Mouse (Mus musculus): ENCODE measurements around the gene Prmt1.

Gene Prmt1

DNA sequence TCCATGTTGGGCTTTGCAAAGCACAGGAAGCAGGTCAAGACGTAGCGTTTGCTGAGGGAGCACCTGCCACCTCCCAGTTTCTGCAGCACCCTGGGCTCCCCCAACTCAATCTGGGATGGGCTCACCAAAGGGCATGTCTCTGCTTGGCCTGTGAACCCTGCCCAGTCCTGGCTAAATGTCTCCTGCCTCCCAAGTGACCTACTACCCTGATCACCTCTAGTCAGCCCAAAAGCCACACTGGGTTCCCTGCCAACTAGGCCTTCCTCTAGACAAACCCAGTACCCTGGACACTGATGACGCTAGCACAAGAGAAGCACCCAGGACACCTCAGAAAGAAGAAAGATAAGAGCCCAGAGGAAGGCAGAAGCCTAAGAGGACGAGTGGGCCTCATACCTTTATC is 26.5 kb upstream of the Prmt1 start:
- no peak for DNase-seq (ENCODE audit: inconsistent ontology term)

GRCm38 (mm10) chr7:45012011-45012410 is 25.6 kb upstream of the Prmt1 start:
- DNase-seq (ENCODE audit: inconsistent ontology term), result no peak

DNA sequence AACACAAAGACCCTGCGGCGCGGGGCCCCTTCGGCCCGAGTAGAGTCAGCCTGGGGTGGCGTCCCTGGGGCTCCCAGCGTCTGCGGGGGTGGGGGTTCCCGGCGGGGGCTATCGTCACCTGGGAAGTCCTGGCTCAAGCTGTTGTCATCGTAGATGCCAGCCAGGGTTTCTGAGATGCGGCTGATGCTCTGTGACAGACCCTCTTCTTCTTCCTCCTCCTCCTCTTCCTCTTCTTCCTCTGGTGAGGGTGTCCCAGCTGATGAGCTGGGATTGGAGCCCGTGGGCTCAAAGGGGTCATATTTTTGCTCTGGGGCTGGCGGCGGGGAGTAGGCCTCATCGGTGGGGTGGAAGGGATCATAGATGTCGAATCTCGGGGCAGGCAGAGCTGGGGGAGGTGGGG is 22.0 kb upstream of the Prmt1 start:
- no peak for DNase-seq (ENCODE audit: inconsistent ontology term)

GRCm38 (mm10) chr7:45007846-45008245 is 21.5 kb upstream of the Prmt1 start:
- no peak for DNase-seq (ENCODE audit: inconsistent ontology term)

DNA sequence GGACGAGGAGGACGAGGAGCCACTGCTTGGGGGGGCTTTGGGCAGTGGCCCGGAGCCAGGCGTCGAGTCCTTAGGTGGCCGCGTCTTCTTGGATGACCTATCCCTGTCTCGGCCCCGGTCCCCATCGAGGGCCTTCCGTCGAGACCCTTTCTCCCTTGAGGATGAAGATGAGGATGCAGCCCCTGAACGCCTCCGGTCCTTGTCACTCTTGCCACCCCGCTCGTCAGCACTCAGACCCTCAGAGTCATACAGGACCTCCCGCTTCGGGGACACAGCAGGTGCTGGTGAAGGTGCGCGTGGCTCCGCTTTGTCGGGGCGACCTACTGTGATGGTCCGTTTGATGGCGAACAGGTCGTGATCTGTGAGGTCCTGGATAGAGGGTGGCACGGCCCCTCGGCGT is 20.8 kb upstream of the Prmt1 start:
- DNase-seq (ENCODE audit: inconsistent ontology term), result no peak

DNA sequence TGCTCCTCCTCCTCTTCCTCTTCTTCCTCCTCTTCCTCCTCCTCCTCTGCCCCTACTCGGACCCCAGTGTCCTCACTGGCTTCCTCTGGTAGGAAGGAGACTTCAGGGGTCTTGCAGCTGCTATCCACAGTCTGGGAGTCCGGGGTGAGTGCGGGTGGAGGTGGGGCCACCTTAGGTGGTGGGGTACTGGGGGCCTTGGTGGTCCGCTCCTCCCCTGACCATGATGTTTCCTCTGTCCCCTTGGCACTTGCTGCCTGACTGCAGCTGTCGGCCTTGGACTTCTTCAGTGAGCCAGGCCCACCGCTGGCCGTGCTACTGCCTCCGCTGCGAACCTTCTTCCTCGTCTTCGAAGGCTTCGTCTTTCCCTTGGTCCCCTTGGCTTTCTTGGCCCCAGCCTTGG is 20.1 kb upstream of the Prmt1 start:
- DNase-seq (ENCODE audit: inconsistent ontology term), result no peak

DNA sequence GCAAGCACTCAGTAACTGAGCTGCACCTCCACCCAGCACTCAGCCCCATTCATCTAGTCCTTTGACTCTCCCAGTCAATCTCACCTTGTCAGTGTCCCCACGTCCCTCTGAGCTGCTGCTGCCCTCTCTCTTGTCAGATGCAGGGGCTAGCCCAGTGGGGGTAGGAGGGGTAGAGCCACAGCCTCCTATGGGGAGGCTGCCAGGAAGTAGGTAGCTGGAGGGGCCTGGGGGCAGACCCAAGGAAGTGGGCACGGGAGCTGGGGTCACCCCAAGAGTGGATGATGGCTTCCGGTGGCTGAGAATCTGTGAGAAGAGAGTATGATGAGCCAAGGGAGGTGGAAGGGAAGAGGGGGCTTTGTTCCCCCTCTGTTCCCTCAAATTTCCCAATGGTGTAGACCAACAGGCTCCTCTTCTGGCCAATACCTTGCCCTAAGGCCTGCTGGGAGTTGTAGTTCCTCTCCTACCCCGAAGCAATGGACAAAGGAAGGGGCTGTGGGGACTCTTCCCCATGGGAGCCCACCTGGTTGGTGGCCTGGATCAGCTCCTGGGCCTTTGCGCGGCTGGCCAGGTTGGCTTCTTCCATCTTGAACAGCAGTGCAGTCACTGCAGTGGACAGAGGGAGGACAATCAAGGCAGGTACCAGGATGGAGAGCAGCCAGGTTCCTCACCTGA is 19.1 kb upstream of the Prmt1 start:
- no peak for DNase-seq (ENCODE audit: inconsistent ontology term)

DNA sequence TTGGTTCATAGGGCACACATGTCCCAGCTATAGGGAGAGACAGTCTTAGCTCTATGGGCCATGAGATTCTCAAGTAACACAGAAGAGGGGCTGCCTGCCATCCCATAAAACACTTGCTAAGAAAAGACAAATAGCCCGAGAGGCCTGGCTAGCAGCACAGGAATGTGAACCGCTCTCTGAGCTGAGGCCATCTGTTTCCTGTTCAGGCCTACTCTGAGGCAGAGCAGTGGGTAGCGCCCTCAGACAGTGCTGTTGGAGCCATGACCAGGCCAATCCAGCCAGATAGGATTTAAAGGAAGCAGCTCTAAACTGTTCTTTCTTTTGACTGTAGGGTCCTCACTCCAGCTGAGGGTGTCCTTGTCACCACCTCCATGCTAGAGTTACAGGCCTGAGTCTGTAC is 18.2 kb upstream of the Prmt1 start:
- DNase-seq (ENCODE audit: inconsistent ontology term), result no peak

DNA sequence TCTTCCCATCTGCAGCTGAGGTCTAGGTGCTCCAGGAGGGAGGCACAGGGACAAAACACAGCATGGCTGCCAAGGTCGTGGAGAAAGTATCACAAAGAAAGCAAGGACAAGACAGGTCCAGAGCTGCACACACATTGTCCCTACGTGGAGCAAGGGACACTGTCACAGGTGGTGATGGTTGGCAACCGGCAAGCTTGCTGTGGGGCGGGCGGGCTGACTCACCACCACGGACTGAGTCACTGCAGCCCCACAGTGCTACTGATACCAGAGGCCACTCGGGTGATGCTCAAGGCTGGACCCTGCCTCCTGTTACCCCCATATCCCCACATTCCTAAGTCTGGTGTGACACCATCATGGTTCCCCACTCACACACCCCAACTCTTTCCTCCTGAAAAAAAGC is 16.1 kb upstream of the Prmt1 start:
- DNase-seq (ENCODE audit: inconsistent ontology term), result peak; percentile 41

DNA sequence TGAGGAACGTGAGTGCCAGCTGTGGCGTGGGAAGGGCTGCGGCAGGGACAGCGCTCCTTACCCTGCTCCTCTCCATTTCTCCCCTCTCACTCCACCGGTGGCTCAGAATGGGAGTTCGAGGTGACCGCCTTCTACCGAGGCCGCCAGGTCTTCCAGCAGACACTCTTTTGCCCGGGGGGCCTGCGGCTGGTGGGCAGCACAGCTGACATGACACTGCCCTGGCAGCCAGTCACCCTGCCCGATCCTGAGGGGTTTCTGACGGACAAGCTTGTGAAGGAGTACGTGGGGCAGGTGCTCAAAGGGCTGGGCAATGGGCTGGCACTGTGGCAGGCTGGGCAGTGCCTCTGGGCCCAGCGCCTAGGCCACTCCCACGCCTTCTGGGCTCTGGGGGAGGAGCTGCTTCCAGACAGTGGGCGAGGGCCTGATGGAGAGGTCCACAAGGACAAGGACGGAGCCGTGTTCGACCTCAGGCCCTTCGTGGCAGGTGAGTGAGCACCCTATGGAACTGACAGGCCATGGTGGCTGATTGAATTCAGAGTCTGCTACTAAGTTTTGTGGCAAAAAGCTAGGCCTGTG is 14.3 kb upstream of the Prmt1 start:
- DNase-seq (ENCODE audit: inconsistent ontology term), result no peak

DNA sequence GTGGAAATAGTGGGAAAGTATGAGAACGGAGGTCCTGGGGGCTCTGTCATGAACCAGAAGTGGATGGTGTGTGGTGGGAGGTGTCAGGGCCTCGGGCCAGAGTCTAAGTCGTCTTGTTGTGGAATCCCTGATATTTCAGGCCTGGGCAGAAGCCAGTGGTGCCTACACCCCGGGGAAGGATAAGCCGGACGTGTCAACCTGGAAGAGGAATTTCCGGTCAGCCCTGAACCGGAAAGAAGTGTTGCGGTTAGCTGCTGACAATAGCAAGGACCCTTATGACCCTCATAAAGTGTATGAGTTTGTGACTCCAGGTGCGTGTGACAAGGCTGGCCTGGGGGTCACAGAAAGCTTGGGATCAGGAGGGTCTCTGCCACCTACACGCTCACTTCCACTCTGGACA is 13.4 kb upstream of the Prmt1 start:
- no peak for DNase-seq (ENCODE audit: inconsistent ontology term)

GRCm38 (mm10) chr7:44998501-44998955 is 12.2 kb upstream of the Prmt1 start, which contains the start of gene Bcl2l12:
TSS of gene Bcl2l12 (minus strand) at chr7:44998712.
- peak; percentile 68 for DNase-seq (ENCODE audit: inconsistent ontology term)

- DNase-seq (ENCODE audit: inconsistent ontology term), result no peak
These were observed 11.6 kb upstream of the Prmt1 start for GRCm38 (mm10) chr7:44997940-44998428.

DNA sequence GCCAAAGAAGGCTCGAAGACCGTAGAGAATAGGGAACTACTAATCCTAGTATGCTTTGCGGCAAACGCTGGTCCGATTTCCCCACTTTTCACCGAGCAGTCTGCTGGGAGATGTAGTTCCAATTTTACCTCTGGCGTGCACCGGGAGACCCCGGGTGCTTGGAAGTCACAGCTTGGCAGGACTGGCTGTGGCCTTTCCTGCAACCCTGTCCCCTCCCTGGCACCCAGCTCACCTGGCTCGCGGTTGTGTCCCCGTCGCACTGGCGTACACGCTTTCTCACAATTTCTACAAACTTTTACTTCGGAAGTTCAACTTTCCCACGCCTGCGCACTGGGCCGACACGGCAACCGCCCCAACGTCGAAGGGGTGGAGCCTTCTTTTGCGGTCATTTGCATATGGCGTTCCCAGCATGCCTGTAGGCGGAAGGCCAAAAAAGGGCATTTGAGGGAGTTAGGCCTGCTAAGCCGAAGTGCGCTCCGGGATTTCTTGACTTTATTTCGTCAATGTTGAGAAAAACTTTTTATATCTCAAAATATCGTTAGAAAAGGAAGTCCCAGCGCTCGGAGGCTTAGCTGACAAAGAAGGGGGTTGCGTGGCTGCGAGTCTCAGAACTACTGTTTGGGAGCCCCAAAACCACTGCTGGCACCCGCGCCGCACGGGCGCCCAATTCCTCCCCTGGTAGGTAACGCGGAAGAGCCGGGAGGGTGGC is 11.0 kb upstream of the Prmt1 start, which contains the start of gene Irf3:
Gene Irf3, plus strand, starts transcription at position 418 of the 709 bp plus-strand sequence.
- DNase-seq (ENCODE audit: inconsistent ontology term), result peak; percentile 96

- no peak for DNase-seq (ENCODE audit: inconsistent ontology term)
These were observed 10.3 kb upstream of the Prmt1 start for GRCm38 (mm10) chr7:44996672-44997071.

DNA sequence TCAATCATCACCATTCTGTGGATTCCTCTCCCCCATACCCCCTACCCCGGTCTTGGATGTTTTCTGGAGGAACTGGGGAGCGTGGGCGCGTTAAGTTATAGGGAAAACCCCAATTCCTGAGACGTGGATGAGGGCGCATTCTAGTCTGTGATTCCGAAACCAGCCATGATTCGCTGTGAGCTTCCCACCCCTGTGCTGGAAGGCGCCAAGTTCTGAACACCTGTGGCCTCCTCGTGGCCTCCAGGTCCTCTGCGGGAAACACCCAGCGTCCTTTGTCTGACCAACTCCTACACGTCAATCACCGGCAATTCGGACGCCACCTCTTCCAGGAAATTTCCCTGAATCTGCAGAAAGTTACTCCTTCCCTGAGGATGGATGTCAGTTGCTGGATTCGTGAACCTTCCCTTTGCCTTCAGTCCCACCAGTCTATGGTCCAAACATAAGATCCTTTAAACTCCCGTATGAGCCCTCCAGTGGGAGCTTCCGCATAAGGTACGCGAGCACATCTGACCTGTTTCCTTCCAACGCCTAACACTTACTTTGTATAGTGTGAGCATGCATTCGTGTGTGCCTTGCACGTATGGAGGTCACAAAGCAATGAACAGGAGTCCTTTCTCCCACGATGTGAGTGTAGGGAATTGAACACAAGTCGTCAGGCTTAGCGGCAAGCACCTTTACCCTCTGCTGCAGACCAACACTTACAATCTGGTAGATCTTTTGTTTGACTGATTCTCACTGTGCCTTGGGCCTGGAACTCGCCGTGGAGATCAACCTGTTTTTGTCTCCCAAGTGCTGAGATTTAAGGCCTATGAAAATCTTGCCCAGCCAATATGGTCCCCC is 731 bp upstream of the Prmt1 start:
- DNase-seq (ENCODE audit: inconsistent ontology term), result no peak

DNA sequence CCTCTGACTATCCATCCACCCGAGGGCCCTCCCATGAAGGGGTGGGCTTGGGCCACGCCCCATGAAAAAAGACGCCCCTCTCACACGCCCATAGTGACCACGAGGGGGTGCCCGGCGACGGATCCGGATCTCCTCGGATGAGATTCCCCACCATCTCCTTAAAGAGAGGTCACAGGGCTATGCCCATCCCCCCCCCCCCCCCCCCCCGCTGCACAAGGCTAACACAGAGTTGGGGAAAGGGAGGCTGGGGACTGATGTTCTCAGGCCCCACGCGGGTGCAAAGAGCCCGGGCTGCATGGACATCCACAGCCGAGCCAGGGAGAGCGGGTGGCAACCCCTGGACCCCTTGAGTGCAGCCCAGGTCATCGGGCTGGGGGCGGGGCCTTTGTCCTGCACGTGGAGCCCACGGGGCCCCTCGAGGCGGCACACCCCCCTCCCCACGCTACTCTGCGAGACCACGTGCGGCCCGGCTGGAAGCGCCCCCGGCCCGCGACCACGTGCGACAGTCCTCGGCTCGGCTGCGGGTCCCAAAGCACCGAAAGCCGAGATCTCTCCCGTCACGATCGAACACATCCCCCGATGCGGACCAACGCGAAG is 675 bp downstream of the Prmt1 start:
- DNase-seq (ENCODE audit: inconsistent ontology term), result peak; percentile 88

DNA sequence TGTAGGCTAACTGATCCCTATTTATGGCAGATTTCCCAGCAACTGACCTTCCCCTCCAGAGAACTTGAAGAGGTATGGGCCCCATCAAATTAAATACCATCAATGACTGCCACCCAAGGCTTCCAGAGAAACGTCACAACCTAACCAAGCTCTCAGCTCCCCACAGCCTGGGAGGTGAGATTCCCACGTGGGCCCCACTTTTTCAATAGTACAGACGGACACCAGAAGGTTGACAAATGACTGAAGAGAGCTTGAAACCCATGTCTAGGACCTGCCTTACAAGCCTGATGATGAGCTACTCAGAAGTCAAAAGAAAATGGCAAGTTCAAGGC is 1.6 kb downstream of the Prmt1 start:
- DNase-seq (ENCODE audit: inconsistent ontology term), result no peak

DNA sequence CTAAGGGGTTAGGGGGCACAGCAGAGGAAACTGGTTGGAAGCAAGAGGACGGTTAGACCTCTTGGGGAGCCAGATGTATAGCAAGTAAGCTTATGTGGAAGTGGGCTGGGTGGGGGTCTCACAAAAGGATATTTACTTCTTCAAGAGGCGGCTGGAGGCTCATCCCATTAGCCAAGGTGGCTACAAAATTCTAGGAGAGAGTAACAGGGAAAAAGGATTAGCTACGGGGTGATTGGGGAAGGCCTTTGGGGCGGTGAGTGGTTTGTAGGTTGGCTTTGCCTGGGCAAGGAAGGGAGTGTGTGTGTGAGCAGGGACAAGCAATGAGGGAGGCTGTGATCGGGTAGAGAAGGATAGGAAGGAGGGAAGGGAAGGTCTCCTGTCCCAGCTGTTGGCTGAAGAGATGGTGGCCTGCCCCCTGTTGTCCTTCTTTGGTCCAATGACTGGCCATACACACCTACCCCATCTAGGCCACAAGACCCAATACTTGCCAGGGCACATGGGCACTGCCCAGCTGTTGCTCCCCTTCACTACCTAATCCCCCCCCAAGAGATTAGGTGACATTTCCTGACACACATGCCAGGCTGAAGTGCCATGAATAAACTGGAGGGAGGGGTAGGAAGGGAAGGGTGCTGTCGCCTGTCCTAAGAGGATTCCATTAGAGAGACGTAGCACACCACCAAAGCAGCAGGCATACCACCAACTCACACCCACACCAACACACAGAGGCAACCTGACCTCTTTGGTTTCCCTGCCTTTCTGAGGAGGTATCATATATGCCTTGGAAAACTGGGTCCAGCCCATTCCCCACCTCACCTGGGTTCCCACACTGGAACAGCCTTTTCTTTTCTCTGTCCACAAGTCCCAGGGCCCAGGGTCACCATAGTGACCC is 2.2 kb downstream of the Prmt1 start:
- no peak for DNase-seq (ENCODE audit: inconsistent ontology term)

DNA sequence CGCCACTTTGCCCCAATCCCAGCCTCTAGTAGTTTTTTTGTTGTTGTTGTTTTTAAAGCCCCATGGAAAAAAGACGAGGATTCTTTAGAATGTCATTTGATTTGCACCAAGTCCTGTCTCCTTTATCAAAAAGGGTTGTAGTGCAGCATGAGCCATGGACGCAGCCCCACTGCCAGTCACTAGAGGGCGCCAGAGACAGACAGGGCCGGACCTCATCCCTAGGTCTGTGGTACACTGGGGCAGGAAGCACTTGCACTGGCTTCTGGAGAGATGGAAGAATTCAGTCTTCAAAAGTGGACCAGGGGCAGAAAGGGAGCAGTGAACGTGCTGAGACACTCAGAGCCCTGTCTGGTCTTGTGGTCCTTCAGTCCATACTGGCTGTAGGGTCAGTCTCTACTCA is 3.3 kb downstream of the Prmt1 start:
- DNase-seq (ENCODE audit: inconsistent ontology term), result peak; percentile 73

DNA sequence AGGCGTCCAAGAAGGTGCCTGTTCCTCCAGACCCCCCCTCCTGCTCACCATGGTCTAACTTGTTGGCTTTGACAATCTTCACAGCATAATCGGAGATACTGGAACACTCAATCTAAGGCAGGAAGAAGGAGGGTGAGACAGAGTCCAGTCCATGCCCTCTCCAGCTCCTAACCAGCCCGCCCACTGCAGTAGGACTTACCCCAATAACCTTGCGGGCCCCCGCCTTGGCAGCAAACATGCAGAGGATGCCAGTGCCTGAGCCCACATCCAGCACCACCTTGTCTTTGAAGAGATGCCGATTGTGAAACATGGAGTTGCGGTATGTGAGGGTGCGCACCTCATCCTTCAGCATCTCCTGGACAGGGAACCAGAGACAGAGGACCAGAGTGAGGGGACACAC is 4.8 kb downstream of the Prmt1 start:
- DNase-seq (ENCODE audit: inconsistent ontology term), result no peak

Measured in Muller cell, postnatal 12 days (primary cell).